Mouse (Mus musculus) cerebellum, adult 9-10 months (tissue): ENCODE measurements around the gene Lcp2.

Source experiments
- DNase-seq: peaks from one replicate; pipeline ENCODE4 v3.0.0; 2022

Gene Lcp2

GRCm38 (mm10) chr11:34048375-34049124 lies 1.8 kb downstream of the Lcp2 start:
- DNase-seq, result no peak

GRCm38 (mm10) chr11:34049125-34049379 lies 2.3 kb downstream of the Lcp2 start:
- no peak for DNase-seq

DNA sequence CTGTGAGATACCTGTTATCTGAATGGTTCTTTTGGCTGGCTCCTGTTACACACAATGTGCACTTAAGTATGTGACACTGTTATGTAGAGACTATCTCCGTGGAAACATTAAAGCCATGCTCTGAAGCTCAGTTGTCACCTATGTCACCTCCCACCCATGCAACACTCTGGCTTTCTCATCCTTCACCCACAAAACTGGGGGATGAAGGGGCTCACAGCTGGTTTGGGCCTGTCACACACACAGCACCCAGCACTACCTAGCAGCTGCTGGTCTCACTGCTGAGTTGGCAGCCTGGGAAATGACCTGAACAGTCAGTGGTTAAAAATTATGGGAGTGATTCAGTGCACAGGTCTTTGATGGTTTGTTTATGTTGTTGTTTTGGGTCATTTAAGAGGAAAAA lies 3.3 kb downstream of the Lcp2 start:
- DNase-seq, result no peak

GRCm38 (mm10) chr11:34050643-34051042 lies 3.9 kb downstream of the Lcp2 start:
- no peak for DNase-seq

- no peak for DNase-seq
Observed at GRCm38 (mm10) chr11:34053031-34053818, 6.5 kb downstream of the Lcp2 start.

GRCm38 (mm10) chr11:34054031-34054727 lies 7.5 kb downstream of the Lcp2 start:
- no peak for DNase-seq

DNA sequence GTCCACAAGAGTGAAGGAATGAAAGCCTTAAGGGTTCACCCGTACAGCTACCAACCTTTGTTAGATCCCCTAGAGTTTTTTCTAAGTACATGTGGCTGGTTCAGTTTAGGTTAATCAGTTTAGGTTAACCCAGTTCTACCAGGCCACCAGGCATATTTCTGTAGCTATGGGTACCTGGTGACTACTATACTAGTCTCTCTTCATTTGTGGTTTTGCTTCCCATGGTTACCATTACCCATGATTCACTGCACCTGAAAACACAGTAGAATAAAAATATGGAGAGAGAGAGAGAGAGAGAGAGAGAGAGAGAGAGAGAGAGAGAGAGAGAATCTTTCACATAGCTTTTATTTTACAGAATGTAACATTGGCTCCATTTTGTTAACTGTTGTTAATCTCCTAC lies 10.0 kb downstream of the Lcp2 start:
- no peak for DNase-seq

DNA sequence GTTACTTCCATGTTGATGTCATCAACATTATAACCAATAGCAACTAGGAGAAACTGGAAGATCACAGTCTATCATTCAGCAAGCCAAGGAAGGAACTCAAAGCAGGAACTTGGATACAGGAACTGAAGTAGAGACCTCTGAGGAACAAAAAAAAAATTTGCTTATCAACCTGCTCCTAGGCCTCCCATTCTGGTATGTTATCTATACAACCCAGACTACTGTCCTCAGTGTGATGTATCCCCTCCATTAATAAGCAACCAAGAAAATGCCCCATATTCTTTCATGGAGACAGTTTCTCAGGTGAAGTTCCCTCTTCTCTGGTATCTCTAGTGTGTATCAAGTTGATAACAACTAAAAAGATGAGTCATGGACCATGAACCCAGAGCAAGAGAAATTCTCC lies 11.6 kb downstream of the Lcp2 start:
- no peak for DNase-seq

- no peak for DNase-seq
Observed at GRCm38 (mm10) chr11:34058960-34059359, 12.2 kb downstream of the Lcp2 start.

- no peak for DNase-seq
Observed at GRCm38 (mm10) chr11:34061740-34062139, 15.0 kb downstream of the Lcp2 start.

- DNase-seq, result no peak
Observed at GRCm38 (mm10) chr11:34063257-34063656, 16.5 kb downstream of the Lcp2 start.

DNA sequence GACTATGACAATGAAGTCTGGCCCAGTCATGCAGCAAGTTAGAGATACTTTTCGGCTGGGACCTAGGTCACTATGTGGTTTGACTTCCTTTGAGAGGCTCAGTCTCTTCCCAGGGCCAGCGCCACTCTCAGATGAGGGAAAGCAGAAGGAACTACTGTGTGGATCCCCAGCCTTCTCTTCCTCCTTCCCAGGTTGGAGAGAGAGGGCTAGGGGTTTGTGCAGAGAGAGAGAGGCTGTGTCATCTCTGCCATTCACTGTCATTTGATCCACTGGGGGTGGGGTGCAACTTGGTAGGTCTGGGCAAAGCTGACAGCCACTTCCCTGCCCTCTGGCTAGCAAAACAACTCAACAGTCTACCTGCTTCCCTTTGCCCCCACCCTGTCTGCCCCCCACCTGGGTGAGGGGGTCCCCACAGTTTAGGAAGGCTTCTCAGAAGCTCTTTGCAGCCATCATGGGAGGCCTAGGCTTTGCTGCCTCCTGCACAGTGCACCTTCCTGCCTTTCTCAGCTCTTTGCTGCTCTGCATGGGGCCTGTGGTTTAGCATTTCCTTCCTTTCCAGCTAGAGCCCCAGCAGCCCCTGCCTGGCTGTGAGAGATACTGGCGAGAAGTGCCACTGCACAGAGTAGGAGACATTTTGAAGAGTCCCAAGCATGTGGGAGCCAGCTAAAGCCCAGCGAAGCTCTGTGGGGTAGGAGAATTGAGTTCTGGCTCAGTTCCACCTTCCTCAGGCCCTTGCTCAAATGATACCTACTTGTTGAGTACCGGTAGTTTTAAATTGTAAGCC lies 17.2 kb downstream of the Lcp2 start:
- DNase-seq, result no peak

- DNase-seq, result no peak
Observed at GRCm38 (mm10) chr11:34070596-34070995, 23.9 kb downstream of the Lcp2 start.

DNA sequence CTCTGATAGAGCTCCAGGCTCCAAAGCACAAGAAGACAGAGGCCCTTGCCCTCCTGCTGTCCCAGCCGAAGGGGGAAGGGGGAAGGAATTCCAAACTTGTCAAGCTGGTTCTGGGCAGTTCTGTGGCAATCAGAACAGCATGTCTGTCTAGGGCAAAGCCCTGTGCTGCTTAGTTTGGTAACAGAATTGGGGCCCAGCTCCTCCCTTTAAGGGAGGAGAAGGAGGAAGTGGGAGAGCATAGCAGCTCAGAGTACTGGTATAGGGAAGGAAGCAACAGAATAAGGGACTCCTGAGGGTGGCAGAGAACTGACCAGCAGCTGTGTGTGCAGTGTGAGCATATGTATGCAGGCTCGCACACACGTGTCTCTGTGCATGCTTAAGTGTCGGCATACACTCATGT lies 25.6 kb downstream of the Lcp2 start:
- no peak for DNase-seq

GRCm38 (mm10) chr11:34073776-34074175 lies 27.1 kb downstream of the Lcp2 start:
- peak; percentile 21 for DNase-seq

GRCm38 (mm10) chr11:34077870-34078269 lies 31.1 kb downstream of the Lcp2 start:
- DNase-seq, result no peak

DNA sequence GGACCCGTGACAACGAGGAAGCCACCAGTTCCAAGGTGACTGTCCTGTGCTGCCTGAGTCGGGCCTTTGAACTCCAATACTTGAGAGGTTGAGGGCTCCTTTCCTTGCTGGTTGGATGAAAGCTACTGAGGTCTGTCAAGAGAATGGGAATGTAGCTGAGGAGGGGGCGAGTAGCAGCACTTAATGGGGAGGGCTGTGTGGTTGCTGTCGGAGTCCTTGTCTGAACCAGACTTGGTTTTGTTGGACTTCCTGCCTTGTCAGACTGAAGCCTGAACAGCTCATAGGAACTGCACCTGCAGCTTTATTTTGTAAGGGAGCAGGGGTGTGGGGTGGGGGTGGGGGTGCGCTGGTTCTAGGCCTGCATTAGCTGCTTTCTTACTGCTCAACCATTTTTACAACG lies 31.9 kb downstream of the Lcp2 start:
- no peak for DNase-seq

GRCm38 (mm10) chr11:34079542-34080464 lies 33.1 kb downstream of the Lcp2 start:
- no peak for DNase-seq

DNA sequence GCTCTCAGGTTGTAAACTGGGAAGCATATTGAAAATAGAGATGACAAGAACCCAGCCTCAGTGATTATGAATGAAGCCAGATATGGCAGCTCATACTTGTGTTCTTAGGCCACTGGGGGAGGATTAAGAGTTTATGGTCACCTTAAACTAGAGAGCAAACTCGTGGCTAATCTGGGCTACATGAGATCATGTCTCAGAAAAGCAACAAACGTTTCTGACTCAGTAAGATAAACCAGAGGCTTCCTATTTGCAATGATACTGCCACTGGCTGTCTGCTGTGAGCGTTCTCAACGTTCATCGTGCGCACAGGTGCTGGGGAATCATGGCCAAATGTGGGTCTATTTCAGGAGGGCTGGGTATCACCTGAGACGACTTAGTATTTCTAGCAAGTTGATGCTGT lies 37.1 kb downstream of the Lcp2 start:
- DNase-seq, result no peak

DNA sequence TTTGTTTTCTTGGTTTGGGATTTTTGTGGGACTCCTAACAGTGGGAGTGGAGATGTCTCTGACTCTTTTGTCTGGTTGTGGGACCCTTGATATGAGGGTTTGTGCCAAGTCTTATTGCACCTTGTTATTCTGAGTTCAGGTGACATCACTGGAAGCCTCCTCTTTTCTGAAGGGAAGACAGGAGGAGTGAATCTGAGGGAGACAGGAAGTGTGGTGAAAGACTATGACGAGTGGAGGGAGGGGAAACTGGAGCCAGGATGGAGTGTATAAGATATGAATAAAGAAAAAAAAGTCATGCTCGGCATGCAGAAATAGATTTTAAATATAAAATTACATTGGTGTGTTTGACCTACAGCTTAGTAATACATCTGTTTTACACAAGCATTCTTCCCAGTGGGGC lies 37.9 kb downstream of the Lcp2 start:
- DNase-seq, result no peak

DNA sequence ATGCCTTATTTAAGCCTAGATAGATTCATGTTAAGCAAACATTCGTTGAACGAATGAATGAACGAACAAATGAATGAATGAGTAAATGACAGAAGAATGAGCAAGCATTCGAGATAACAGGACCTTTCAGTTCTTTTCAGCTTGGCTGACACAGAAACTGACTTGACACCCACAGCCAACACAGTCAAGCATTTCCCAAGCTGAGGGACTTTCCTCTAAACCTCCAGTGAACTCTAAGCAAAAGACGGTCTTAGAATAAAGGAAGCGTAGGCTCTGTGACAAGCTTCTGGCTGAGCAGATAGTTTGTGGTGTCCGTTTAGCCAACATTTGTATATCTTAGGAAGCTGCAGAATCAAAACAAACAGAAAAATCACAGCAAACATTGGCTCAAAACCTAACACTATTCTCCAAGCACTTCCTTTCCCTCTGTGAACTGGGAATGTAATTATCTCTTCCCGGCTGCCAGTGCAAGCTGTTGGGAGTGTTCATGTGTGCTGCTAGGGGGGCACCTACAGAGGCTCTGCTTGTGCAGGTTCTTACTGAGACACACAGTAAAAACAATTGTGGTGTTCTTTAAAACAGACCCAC lies 39.5 kb downstream of the Lcp2 start:
- no peak for DNase-seq

- no peak for DNase-seq
Observed at GRCm38 (mm10) chr11:34087064-34087463, 40.3 kb downstream of the Lcp2 start.
